Mouse (Mus musculus) thymus, postnatal 0 days (tissue): Measurements from ENCODE around the gene Ttll9. TPM values are rescaled to one million over a fixed set of nuclear protein-coding genes. Genes with fewer than 3 reads are reported as not detected.

Experiments
- DNase-seq: peaks from one replicate; pipeline ENCODE4 v3.0.0-alpha.2; 2015; ENCODE audit warnings: low spot score
- polyA plus RNA-seq: library from polyadenylated mRNA; unstranded; fragments of >200 nt; fragmentation: Nextera tagmentation; extraction: Ambion mirVana; gene quantifications from 2 replicates; pipeline ENCODE4 v1.2.1, GENCODE M21; 2015

The Ttll9 gene
- polyA plus RNA-seq, 1 experiment from 2014 or later, result 3.0 TPM

- no peak for DNase-seq
Measured at GRCm38 (mm10) chr2:153013724-153014515, 51.6 kb downstream of the Ttll9 start.

- peak; percentile 97 for DNase-seq
Measured at GRCm38 (mm10) chr2:153014758-153015593, 52.7 kb downstream of the Ttll9 start, which contains the start of gene Pdrg1. Pdrg1 (minus strand) TSS chr2:153015427.

- no peak for DNase-seq
Measured at GRCm38 (mm10) chr2:153015804-153016203, 53.5 kb downstream of the Ttll9 start.

DNA sequence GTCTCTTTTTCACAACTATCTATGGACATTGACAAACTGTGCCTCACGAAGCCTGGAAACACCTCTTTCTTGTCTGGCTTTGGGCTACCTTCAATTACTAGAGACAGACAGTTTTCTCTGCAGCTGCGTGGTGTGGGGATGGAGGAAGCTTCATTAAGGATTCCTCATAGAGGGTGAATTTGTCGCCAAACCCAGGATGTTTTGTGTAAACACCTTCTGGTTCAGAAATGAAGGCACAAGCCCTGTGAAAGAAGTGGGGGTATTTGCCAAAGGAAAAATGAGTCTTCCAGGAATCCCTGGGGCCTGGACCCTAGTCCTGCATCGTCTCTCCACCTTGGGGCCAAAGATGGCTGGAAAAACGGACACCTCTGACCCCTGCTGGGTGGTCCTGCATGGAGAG, 54.5 kb downstream of the Ttll9 start:
- no peak for DNase-seq

- no peak for DNase-seq
Measured at GRCm38 (mm10) chr2:153019355-153019754, 57.1 kb downstream of the Ttll9 start.

DNA sequence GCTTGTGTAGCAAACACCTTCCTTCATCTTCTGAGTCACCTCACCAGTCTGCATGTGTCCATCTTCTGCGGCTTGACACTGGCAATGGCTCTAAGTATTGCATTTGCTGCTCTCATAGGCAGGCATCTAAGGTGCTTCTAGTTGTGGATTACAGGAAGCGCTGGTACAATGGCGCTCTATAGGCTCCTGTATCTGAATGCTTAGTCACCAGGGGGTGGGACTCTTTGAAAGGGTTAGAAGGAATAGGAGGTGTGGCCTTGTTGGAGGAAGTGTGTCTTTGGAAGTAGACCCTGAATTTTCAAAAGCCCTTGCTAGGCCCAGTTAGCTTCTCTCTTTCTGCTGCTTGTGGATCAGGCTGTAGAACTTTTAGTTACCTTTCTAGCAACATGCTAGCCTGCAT, 58.9 kb downstream of the Ttll9 start:
- no peak for DNase-seq

DNA sequence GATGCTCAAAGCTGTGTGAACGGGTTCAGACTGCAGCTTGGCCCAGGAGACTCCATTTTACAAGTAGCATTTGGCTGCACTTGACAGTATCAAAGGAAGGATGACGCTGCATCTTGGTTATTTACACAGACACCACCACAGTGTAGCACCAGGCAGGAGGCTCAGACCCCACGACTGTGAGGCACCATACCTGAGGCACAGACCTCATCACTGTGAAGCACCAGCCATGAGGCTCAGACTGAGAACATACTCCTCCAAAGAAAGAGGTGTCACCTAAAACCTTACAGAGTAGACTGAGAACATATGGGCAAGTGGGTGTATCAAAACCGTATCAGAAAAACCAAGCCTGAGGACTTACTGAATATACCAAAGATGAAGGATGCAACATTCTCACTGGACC, 60.6 kb downstream of the Ttll9 start:
- DNase-seq, result no peak

DNA sequence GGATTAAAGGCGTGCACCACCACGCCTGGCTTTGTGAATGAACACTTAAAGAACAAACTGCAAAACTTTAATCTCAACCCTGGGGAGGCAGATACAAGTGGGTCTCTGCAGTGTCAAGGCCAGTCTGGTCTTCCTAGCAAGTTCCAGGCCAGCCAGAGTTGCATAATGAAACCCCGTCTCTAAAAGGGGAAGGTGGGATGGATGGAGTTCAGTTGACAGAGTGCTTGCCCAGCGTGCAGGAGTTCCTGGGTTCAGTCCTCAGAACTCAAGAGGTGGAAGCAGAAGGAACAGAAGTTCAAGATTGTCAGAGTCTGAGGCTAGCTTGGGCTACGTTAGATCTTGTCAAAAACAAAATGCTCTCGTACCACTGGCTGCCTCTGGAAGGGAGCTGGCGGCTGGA, 63.8 kb downstream of the Ttll9 start:
- no peak for DNase-seq

DNA sequence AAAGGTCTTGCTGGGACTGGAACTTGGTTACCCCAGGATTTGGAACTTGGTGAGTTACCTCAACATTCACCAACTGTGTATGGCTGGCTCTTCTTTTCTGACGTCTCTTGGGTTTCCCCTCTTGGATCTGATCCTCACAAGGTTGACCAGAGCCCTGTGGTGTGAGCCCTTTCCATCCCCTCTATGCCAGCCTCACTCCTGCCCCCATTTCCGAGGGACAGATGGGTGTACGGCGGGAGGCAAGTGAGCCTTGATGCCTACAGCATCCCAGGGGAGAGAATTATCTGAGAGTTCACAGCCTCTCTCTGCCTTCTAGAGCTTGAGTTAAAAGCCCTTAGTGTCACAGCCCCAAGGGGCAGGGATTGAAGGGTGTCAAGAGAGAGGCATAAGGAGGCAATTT, 65.2 kb downstream of the Ttll9 start:
- DNase-seq, result no peak

DNA sequence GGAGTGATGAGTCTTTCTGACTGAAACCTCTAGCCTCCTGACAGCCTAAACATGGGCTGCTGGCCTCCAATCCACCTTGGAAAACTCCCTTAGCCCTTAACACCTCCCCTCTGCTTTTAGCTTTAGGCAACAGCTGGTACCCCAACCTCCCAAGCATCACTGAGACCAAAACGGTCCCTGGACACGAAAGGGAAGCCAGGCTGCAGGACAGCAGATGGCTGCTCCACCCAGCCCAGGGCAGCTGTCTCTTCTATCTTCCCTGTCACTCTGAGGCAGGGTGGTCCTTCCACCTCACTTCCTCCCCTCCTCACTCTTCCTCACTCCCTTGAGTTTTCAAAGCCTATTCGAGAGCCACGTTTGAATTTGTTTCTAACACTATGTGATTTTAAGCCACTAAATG, 68.1 kb downstream of the Ttll9 start:
- no peak for DNase-seq

GRCm38 (mm10) chr2:153031126-153032082, 69.1 kb downstream of the Ttll9 start, which contains the start of gene Xkr7:
Xkr7 (plus strand) TSS chr2:153031852.
- DNase-seq, result peak; percentile 9

GRCm38 (mm10) chr2:153032083-153032842, 70.0 kb downstream of the Ttll9 start:
- DNase-seq, result peak; percentile 89

GRCm38 (mm10) chr2:153032973-153033372, 70.7 kb downstream of the Ttll9 start:
- DNase-seq, result no peak

DNA sequence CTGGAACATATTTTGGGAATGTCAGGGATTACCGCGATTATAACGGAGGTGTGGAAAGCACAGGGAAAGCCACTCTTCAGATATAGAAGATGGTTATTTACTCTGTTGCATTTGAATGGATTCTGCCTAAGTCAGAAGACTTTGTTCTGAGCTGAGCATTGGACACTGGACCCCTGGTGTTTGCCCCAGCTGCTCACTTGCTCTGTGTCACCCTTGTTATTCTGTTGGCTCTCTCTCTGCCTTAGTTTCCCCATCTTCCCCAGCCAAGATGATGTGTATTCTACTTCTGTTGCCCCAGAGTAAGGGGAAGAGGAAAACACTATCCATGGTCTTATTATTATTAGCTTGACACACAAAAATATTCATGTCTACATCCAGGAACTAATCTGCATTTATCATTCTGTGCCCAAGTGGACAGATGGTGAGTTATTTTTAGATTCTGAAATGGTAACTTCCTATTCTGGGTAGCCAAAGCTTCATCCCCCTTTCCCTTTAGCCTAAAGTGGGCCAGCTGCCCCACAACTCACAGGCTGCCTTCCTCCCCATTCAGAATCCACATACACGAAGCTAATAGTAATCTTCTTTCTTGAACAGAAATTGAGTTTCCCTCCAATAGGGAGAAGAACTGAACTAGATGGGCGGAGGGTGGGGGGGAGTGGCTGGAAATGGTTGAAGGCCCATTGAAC, 71.4 kb downstream of the Ttll9 start:
- no peak for DNase-seq

- DNase-seq, result no peak
Measured at GRCm38 (mm10) chr2:153036690-153037089, 74.4 kb downstream of the Ttll9 start.

- DNase-seq, result no peak
Measured at GRCm38 (mm10) chr2:153043886-153044285, 81.6 kb downstream of the Ttll9 start.

- DNase-seq, result peak; percentile 69
Measured at GRCm38 (mm10) chr2:153045884-153046299, 83.6 kb downstream of the Ttll9 start.

DNA sequence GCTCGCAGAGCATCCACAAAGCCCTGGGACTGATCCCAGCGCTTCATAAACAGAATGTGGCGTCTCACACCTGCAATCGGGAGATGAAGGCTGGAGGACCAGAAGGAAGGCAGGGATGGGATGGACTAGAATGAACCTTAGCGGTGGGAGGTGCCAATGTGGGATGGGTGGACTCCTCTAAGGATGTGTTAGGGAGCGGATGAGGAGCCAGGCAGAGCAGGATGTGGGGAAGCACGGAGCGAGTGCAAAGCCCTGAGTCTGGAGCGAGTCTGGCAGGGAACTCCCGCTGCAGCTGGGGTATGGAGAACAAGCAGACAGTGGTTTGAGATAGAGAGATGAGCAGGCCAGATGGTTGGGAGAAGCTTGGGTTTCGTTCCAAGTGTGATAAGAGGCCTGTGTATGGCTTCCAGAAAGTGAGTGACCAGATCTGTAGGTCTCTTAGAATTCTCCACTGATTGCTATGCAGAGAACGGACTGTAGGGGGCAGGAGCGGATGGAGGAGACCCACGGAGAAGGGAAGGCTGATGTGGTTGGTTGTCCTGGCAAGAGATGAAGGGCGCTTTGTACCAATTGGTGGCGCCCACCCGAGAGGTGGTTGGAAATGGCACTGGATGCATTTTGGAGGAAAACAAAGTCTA, 85.7 kb downstream of the Ttll9 start:
- peak; percentile 64 for DNase-seq

- peak; percentile 46 for DNase-seq
Measured at GRCm38 (mm10) chr2:153049288-153049996, 87.2 kb downstream of the Ttll9 start.
